Mouse (Mus musculus): ENCODE data around the gene Tnfrsf19. TPM values are rescaled to one million over a fixed set of nuclear protein-coding genes. Genes with fewer than 3 reads are reported as not detected.

The Tnfrsf19 gene
- 5.1 and 9.2 TPM in 2 replicates for polyA plus RNA-seq (2012; rRNA removed)

GRCm38 (mm10) chr14:61046091-61046681, at the start of gene Tnfrsf19:
Gene Tnfrsf19, minus strand, starts transcription at chr14:61046490.

Other genes starting within 250 kb of the Tnfrsf19 start
- gene Sacs, start 92.0 kb upstream of the Tnfrsf19 start, polyA plus RNA-seq (2012; rRNA removed), result 0.29 and 0.49 TPM in 2 replicates
- 0.16 and 0.19 TPM in 2 replicates for gene Sgcg, start 212.0 kb upstream of the Tnfrsf19 start, polyA plus RNA-seq (2012; rRNA removed)